8 mouse cellular contexts compared by ENCODE assay signal in genomic region chr11:77685383-77686265, GRCm38 (mm10). TPM values are rescaled to one million over a fixed set of nuclear protein-coding genes. Genes with fewer than 3 reads are reported as not detected.
DNase-seq lines count a peak whose midpoint lies in the region; ATAC-seq and TF ChIP-seq lines count a peak whose summit lies in the region.

Gene Nufip2, plus strand, starts transcription at chr11:77686155.

- peak within 1 kb of the TSS; percentile 99 for H3K27ac ChIP-seq in embryonic facial prominence, embryonic 13.5 days
- peak within 1 kb of the TSS; percentile 98 for H3K27ac ChIP-seq in kidney, adult 2 months (ENCODE audit: insufficient read depth, low read depth, low read length)
- H3K27ac ChIP-seq in limb, embryonic 12.5 days: peak within 1 kb of the TSS; percentile 98
- peak within 1 kb of the TSS; percentile 94 for H3K27ac ChIP-seq in midbrain, embryonic 15.5 days
- peak within 1 kb of the TSS; percentile 100 for H3K27ac ChIP-seq in spleen, adult 2 months (ENCODE audit: insufficient read depth, low read length)

- WGBS in embryonic facial prominence, embryonic 13.5 days: under 1% methylated on average over 38 of the region's 38 CpGs
- under 1% methylated on average over 38 of the region's 38 CpGs for WGBS in kidney, adult 2 months
- WGBS in limb, embryonic 12.5 days: under 1% methylated on average over 38 of the region's 38 CpGs
- WGBS in midbrain, embryonic 15.5 days: under 1% methylated on average over 38 of the region's 38 CpGs
- under 1% methylated on average over 38 of the region's 38 CpGs for WGBS in spleen, adult 2 months

- ATAC-seq in embryonic facial prominence, embryonic 13.5 days (ENCODE audit: insufficient number of reproducible peaks, insufficient read depth, low FRiP score, low TSS enrichment, low read depth): peak; percentile 97
- peak; percentile 98 for ATAC-seq in limb, embryonic 12.5 days (ENCODE audit: insufficient number of reproducible peaks, insufficient read depth, low FRiP score, low TSS enrichment, low read depth)
- peak; percentile 99 for ATAC-seq in midbrain, embryonic 15.5 days (replicated peaks)

- peak within 1 kb of the TSS; percentile 99 for H3K4me3 ChIP-seq in embryonic facial prominence, embryonic 13.5 days
- H3K4me3 ChIP-seq in kidney, adult 2 months (ENCODE audit: insufficient read depth, low read depth, low read length): peak within 1 kb of the TSS; percentile 94
- H3K4me3 ChIP-seq in limb, embryonic 12.5 days (replicated peaks): peak within 1 kb of the TSS; percentile 99
- peak within 1 kb of the TSS; percentile 66 for H3K4me3 ChIP-seq in midbrain, embryonic 15.5 days
- H3K4me3 ChIP-seq in spleen, adult 2 months (ENCODE audit: extremely low read depth, insufficient read depth, insufficient read length): peak within 1 kb of the TSS; percentile 78

- peaks cover 5% of the 10 kb centered on the region for H3K4me1 ChIP-seq in embryonic facial prominence, embryonic 13.5 days
- peaks cover 6% of the 10 kb centered on the region; the same call in 1 of the 2 replicates for H3K4me1 ChIP-seq in kidney, adult 2 months (ENCODE audit: control insufficient read depth, insufficient read depth, low read length)
- peaks cover 8% of the 10 kb centered on the region for H3K4me1 ChIP-seq in limb, embryonic 12.5 days (replicated peaks)
- H3K4me1 ChIP-seq in midbrain, embryonic 15.5 days: peaks cover 14% of the 10 kb centered on the region
- H3K4me1 ChIP-seq in spleen, adult 2 months (ENCODE audit: control insufficient read depth, insufficient read depth, insufficient read length): no peaks in the 10 kb centered on the region

- peak; percentile 100 for TF ChIP-seq POLR2A in kidney, adult 2 months (IDR thresholded peaks at IDR 0.05; ENCODE audit: low read depth, low read length)
- peak; percentile 99 for TF ChIP-seq POLR2A in spleen, adult 2 months (IDR thresholded peaks at IDR 0.05; ENCODE audit: low read depth, low read length)

- TF ChIP-seq CTCF in kidney, adult 2 months (conservative IDR thresholded peaks at IDR 0.05; ENCODE audit: insufficient read depth, insufficient read length, low read depth, low read length): 0 out of 2 replicates have a peak, but pooled peaks have one; percentile 1
- no peak for TF ChIP-seq CTCF in spleen, adult 2 months (IDR thresholded peaks at IDR 0.05; ENCODE audit: extremely low read depth, insufficient read depth, insufficient read length, insufficient replicate concordance)

- H3K9ac ChIP-seq in embryonic facial prominence, embryonic 13.5 days: peak within 1 kb of the TSS; percentile 99
- peak within 1 kb of the TSS; percentile 99 for H3K9ac ChIP-seq in limb, embryonic 12.5 days (replicated peaks)
- H3K9ac ChIP-seq in midbrain, embryonic 15.5 days: peak within 1 kb of the TSS; percentile 79

- DNase-seq in 3134 (ENCODE audit: extremely low read depth, insufficient read length, low spot score): peak; percentile 98
- peak; percentile 99 for DNase-seq in adrenal gland, postnatal 36 days
- DNase-seq in heart, adult 18-20 months: peak; percentile 99 to 100
- DNase-seq in kidney, adult 2 months: peak; percentile 100
- DNase-seq in spleen, adult 2 months (ENCODE audit: low read depth in 1 of 2, low spot score in 2 of 2): peak; percentile 95 to 99

- no peaks in the 10 kb centered on the region for H3K36me3 ChIP-seq in embryonic facial prominence, embryonic 13.5 days
- no peaks in the 10 kb centered on the region for H3K36me3 ChIP-seq in kidney, adult 2 months (ENCODE audit: control insufficient read depth, insufficient read depth, low read length)
- peaks cover 10% of the 10 kb centered on the region for H3K36me3 ChIP-seq in limb, embryonic 12.5 days
- H3K36me3 ChIP-seq in midbrain, embryonic 15.5 days (replicated peaks): no peaks in the 10 kb centered on the region
- H3K36me3 ChIP-seq in spleen, adult 2 months (ENCODE audit: control insufficient read depth, insufficient read depth, low read length): peaks cover 1% of the 10 kb centered on the region; the same call in 1 of the 2 replicates

- H3K9me3 ChIP-seq in embryonic facial prominence, embryonic 13.5 days: no peaks in the 10 kb centered on the region
- H3K9me3 ChIP-seq in limb, embryonic 12.5 days: no peaks in the 10 kb centered on the region
- H3K9me3 ChIP-seq in midbrain, embryonic 15.5 days: no peaks in the 10 kb centered on the region

- H3K27me3 ChIP-seq in embryonic facial prominence, embryonic 13.5 days: no peaks in the 10 kb centered on the region
- H3K27me3 ChIP-seq in kidney, adult 2 months (replicated peaks; ENCODE audit: control insufficient read depth, insufficient read depth, low read length): no peaks in the 10 kb centered on the region
- H3K27me3 ChIP-seq in limb, embryonic 12.5 days: no peaks in the 10 kb centered on the region
- H3K27me3 ChIP-seq in midbrain, embryonic 15.5 days (replicated peaks): no peaks in the 10 kb centered on the region
- no peaks in the 10 kb centered on the region; the same call in 1 of the 2 replicates for H3K27me3 ChIP-seq in spleen, adult 2 months (ENCODE audit: control insufficient read depth, insufficient read depth, low read length)

- peak within 1 kb of the TSS; percentile 71 for H3K4me2 ChIP-seq in embryonic facial prominence, embryonic 13.5 days
- peak within 1 kb of the TSS; percentile 75 for H3K4me2 ChIP-seq in limb, embryonic 12.5 days
- peak within 1 kb of the TSS; percentile 62 for H3K4me2 ChIP-seq in midbrain, embryonic 15.5 days

RNA-seq across cellular contexts. Expression of gene Nufip2, which starts in this region (rescaled TPM):
- total RNA-seq in adrenal gland, postnatal 36 days (2021): 10 to 100 TPM; 80.8 to 82.4 TPM
- polyA plus RNA-seq in embryonic facial prominence, embryonic 13.5 days (2015; fragmentation: Nextera tagmentation; extraction: Ambion mirVana): 5.2 and 5.9 TPM in 2 replicates
- 10 to 100 TPM; 47.0 to 47.9 TPM for total RNA-seq in heart, adult 18-20 months (2021)
- 10.8 and 13.5 TPM in 2 replicates for polyA plus RNA-seq in kidney, adult 2 months (2012; rRNA removed)
- 4.6 and 4.7 TPM in 2 replicates for polyA plus RNA-seq in limb, embryonic 12.5 days (2016; fragmentation: Nextera tagmentation; extraction: Ambion mirVana)
- polyA plus RNA-seq in midbrain, embryonic 15.5 days (2015; fragmentation: Nextera tagmentation; extraction: Ambion mirVana): 3.6 and 4.7 TPM in 2 replicates
- polyA plus RNA-seq in spleen, adult 2 months (2012; rRNA removed): 12.8 and 13.5 TPM in 2 replicates

Comparison
In these comparisons a context has a peak if more than half of its experiments do, and no peak if none do; other contexts are left out.
1. Peak in every context shown above with its lines: DNase-seq, ATAC-seq, H3K4me3 ChIP-seq and H3K27ac ChIP-seq.